Mouse (Mus musculus) kidney, adult 2 months (tissue): ENCODE measurements at regions not wholly inside any gene's neighbourhood (a gene's known extent, or its start where the extent isn't known, plus 50 kb on each side); places are given as distances from the start of the nearest gene placed in this dataset.
"Not testable (repeated sequence)": the region's sequence is repeated elsewhere in the genome, so short reads cannot be mapped to it uniquely, and the experiment has no call there.

ENCODE experiments used
- DNase-seq: peaks from one replicate; pipeline ENCODE4 v3.0.0; 2021
- H3K27ac ChIP-seq: fragments of 200-500 bp; 2 replicates; pipeline ENCODE4 v1.5.1; 2012; ENCODE audit warnings: low read depth, low read length, control low read depth, inconsistent platforms; ENCODE audit not compliant: insufficient read depth
- H3K27me3 ChIP-seq: fragments of 200-500 bp; replicated peaks from 2 replicates; pipeline ENCODE4 v1.6.1; 2012; ENCODE audit warnings: mild to moderate bottlenecking, moderate library complexity, low read length, inconsistent platforms; ENCODE audit not compliant: control insufficient read depth, insufficient read depth
- H3K36me3 ChIP-seq: fragments of 200-500 bp; 2 replicates; pipeline ENCODE4 v1.6.1; 2012; ENCODE audit warnings: mild to moderate bottlenecking, moderate library complexity, low read length, inconsistent platforms; ENCODE audit not compliant: control insufficient read depth, insufficient read depth
- H3K4me1 ChIP-seq: fragments of 200-500 bp; 2 replicates; pipeline ENCODE4 v1.6.1; 2011; ENCODE audit warnings: low read length; ENCODE audit not compliant: control insufficient read depth, insufficient read depth
- H3K4me3 ChIP-seq: fragments of 200-500 bp; 2 replicates; pipeline ENCODE4 v1.5.1; 2011; ENCODE audit warnings: mild to moderate bottlenecking, low read depth, low read length, control low read depth; ENCODE audit not compliant: insufficient read depth
- CTCF ChIP-seq: fragments of 200-500 bp; conservative IDR thresholded peaks from 2 replicates; pipeline ENCODE4 v1.5.1; 2011; ENCODE audit warnings: low read depth, mild to moderate bottlenecking, control low read depth, low read length, moderate library complexity, mixed read lengths; ENCODE audit not compliant: insufficient read depth, insufficient read length
- POLR2A ChIP-seq: fragments of 200-500 bp; IDR thresholded peaks from one replicate; pipeline ENCODE4 v1.6.1; 2011; ENCODE audit warnings: low read depth, low read length, control low read depth
- WGBS: fragments of 180-500 bp; shearing (Covaris S2); methylation state at CpG from one replicate; pipeline ENCODE4 v1.1.7; 2018; 5-methylcytosine and 5-hydroxymethylcytosine counted together

GRCm38 (mm10) chr3:83530243-83530847 is 235.8 kb upstream of the Sfrp2 start:
- Histone ChIP-seq H3K36me3 (no peaks in the 10 kb centered on the region), H3K4me1 (no peaks in the 10 kb centered on the region), H3K4me3 (no peak overlapping the region), H3K27ac (no peak overlapping the region), H3K27me3 (no peaks in the 10 kb centered on the region)
- TF ChIP-seq CTCF (no peak), POLR2A (no peak)
- DNase-seq = no peak
- WGBS = 87% methylated on average over 4 of the region's 4 CpGs

- not testable (repeated sequence) for H3K4me3 ChIP-seq, DNase-seq, H3K27me3 ChIP-seq, H3K27ac ChIP-seq, H3K36me3 ChIP-seq, H3K4me1 ChIP-seq
- 65% methylated on average over 5 of the region's 5 CpGs for WGBS
These were observed 229.5 kb upstream of the Sfrp2 start for GRCm38 (mm10) chr3:83536624-83537023.

- WGBS = 44% methylated on average over 4 of the region's 4 CpGs
- Histone ChIP-seq H3K27me3 (no peaks in the 10 kb centered on the region), H3K4me1 (no peaks in the 10 kb centered on the region), H3K4me3 (no peak overlapping the region), H3K36me3 (no peaks in the 10 kb centered on the region), H3K27ac (no peak overlapping the region)
- TF ChIP-seq POLR2A (no peak), CTCF (no peak)
- no peak for DNase-seq
These were observed 228.9 kb upstream of the Sfrp2 start for GRCm38 (mm10) chr3:83537231-83537630.

- no peak for DNase-seq
- no peaks in the 10 kb centered on the region for H3K36me3 ChIP-seq
- TF ChIP-seq POLR2A (no peak), CTCF (no peak)
- 59% methylated on average over 7 of the region's 7 CpGs for WGBS
- no peaks in the 10 kb centered on the region for H3K4me1 ChIP-seq
- no peak overlapping the region for H3K4me3 ChIP-seq
- no peak overlapping the region for H3K27ac ChIP-seq
- H3K27me3 ChIP-seq = no peaks in the 10 kb centered on the region
These were observed 228.4 kb upstream of the Sfrp2 start for GRCm38 (mm10) chr3:83537711-83538110.

GRCm38 (mm10) chr3:83538898-83539297 is 227.2 kb upstream of the Sfrp2 start:
- Histone ChIP-seq H3K27ac (no peak overlapping the region), H3K4me3 (no peak overlapping the region), H3K27me3 (no peaks in the 10 kb centered on the region), H3K4me1 (no peaks in the 10 kb centered on the region), H3K36me3 (no peaks in the 10 kb centered on the region)
- TF ChIP-seq CTCF (no peak), POLR2A (no peak)
- no peak for DNase-seq
- 37% methylated on average over 2 of the region's 2 CpGs for WGBS

- no peak for DNase-seq
- WGBS = 70% methylated on average over 11 of the region's 11 CpGs
- H3K4me1 ChIP-seq = no peaks in the 10 kb centered on the region
- no peak overlapping the region for H3K27ac ChIP-seq
- H3K4me3 ChIP-seq = no peak overlapping the region
- H3K27me3 ChIP-seq = no peaks in the 10 kb centered on the region
- H3K36me3 ChIP-seq = no peaks in the 10 kb centered on the region
- TF ChIP-seq POLR2A (no peak), CTCF (no peak)
These were observed 224.9 kb upstream of the Sfrp2 start for GRCm38 (mm10) chr3:83540997-83541932.

GRCm38 (mm10) chr3:83552516-83553139 is 213.5 kb upstream of the Sfrp2 start:
- TF ChIP-seq CTCF = no peak
- TF ChIP-seq POLR2A = no peak
- Histone ChIP-seq H3K27ac (no peak overlapping the region), H3K4me1 (no peaks in the 10 kb centered on the region), H3K36me3 (no peaks in the 10 kb centered on the region), H3K4me3 (no peak overlapping the region), H3K27me3 (no peaks in the 10 kb centered on the region)
- no peak for DNase-seq
- 91% methylated on average over 9 of the region's 9 CpGs for WGBS
